Mouse (Mus musculus) cerebellum, adult 11-12 months (tissue): Measurements from ENCODE around the gene Kif9.
A peak's percentile ranks its signal among the peaks of the same experiment; 100 is the strongest.

Source experiments
- DNase-seq: peaks from one replicate; pipeline ENCODE4 v3.0.0; 2022

Kif9 gene

GRCm38 (mm10) chr9:110529002-110529737, 52.4 kb downstream of the Kif9 start:
- peak; percentile 6 for DNase-seq

- DNase-seq = no peak
Measured at GRCm38 (mm10) chr9:110530650-110531049, 53.9 kb downstream of the Kif9 start.

DNA sequence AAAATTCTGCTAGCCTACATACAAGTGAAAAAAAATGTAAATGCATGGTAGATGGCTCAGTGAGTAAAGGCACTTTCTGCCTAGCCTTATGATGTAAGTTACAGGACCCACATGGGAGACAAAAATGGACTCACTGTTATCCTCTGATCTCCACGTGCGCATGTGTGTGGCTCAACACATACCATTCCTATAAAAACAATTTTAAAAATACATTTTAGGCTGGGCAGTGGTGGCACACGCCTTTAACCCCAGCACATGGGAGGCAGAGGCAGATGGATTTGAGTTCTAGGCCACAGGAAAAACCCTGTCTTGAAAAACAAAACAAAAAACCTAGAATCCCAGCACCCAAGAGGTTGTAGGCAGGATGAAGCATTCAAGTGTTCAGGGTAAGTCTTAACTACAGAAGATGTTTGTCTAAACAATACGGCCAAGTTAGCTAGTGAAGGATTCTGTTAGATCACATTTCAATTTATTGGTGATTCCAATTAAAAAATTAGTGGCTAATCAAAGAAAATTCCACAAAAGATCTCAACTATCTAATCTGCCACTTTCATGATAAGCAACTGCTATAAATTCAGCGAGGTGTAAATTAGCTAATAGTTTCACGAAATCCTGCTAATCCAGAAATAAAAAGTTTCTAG, 54.5 kb downstream of the Kif9 start:
- DNase-seq = peak; percentile 14

DNA sequence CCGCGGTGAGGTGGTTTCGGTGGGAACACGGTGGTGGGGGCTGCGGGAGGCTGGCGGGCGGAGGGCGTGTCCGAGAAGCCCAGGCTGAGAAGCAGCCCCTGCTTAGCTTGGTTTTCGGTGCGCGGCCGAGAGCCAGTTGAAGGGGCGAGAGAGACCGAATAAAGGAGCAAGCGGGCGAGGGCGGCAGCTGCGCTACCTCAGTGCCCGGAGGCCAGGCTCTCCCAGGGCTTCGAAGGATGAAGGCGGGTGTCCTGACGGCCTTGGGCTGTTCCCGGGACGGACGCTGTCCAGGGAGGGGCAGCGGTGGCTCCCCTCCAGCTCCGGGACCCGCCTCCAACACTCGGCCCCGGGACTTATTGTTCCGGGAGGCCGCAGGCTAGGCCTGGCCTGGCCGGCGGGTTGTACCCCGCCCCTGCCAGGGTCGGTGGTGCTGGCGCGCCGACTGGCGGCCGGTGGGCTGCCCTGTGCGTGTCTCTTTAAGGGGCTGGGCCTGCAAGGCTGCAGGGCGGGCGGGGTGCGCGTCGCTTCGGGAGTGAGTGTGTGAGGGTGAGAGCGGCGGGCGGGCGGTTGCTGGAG, 55.2 kb downstream of the Kif9 start:
- peak; percentile 94 for DNase-seq

DNA sequence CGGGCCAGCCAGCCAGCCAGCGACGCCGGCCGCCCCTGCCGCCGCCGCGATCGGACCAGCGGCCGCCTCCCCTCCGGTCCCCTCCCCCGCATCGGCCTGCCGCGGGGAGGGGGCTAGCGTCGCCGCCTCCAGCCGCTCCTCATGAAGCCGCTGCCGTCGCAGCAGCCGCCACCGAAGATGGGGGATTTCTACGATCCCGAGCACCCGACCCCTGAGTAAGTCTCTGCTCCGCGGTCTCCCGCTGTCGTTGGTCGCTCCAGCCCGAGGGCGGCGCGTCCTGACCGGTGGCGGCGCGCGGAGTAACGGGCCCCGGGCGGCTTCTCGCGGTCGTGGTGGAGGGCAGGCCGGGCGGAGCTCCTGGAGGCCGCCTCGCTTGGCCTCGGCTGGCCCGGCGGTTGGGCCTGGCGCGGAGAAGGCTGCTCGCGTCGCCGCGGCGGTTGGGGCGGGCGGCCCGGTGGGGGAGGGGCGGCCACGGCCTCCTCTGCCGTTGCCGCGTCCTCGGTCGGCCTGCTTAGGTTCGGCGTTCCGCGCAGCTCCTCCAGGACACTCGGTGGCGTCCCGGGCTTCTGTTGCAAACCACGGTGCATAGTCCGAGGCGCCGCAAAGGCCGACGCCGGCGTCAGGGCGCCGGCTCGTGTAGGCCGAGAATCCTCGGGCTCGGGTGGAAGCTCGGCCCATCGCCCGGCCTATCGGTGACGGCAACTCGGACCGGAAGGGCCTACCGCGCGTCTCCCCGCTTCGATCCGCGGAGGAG, 56.0 kb downstream of the Kif9 start, which contains the start of gene Setd2:
Setd2 (plus strand) TSS at position 60 of the 754 bp plus-strand sequence.
- peak; percentile 73 for DNase-seq

- DNase-seq = no peak
Measured at GRCm38 (mm10) chr9:110533645-110534044, 56.9 kb downstream of the Kif9 start.

- DNase-seq = no peak
Measured at GRCm38 (mm10) chr9:110535114-110535513, 58.4 kb downstream of the Kif9 start.

- no peak for DNase-seq
Measured at GRCm38 (mm10) chr9:110536636-110537035, 59.9 kb downstream of the Kif9 start.

GRCm38 (mm10) chr9:110538511-110538910, 61.8 kb downstream of the Kif9 start:
- DNase-seq = no peak

GRCm38 (mm10) chr9:110541988-110542387, 65.2 kb downstream of the Kif9 start:
- DNase-seq = no peak

- no peak for DNase-seq
Measured at GRCm38 (mm10) chr9:110548261-110548660, 71.5 kb downstream of the Kif9 start.

DNA sequence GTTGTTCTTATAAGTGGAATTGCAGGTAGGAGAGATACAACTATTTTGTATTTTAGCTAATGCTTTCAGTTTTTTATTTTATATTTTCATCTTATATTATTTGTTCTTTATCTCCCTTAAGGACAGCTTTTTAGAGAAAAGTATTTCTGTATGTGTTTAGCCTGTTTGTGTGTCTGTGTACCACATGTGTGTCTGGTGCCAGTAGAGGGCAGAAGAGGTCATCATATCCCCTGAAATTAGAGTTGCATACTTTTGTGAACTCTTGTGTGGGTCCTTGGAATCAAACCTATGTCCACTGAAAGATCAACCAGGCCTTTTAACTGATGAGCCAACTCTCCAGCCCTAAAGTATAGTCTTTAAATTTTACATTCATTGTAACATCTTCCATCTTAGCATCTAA, 91.6 kb downstream of the Kif9 start:
- no peak for DNase-seq
